Mouse (Mus musculus) layer of hippocampus, adult 18-20 months (tissue): ENCODE measurements around the gene Cyp26b1. TPM values are rescaled to one million over a fixed set of nuclear protein-coding genes. Genes with fewer than 3 reads are reported as not detected.
A peak's percentile ranks its signal among the peaks of the same experiment; 100 is the strongest.
"Not testable (repeated sequence)": the region's sequence is repeated elsewhere in the genome, so short reads cannot be mapped to it uniquely, and the experiment has no call there.

Experiments
- DNase-seq, 2 experiments: peaks; one replicate each; pipeline ENCODE4 v3.0.0; 2022; ENCODE audit warnings: low spot score in 2 of 2
- long read RNA-seq: library from polyadenylated mRNA; stranded (forward); transcript quantifications from one replicate; pipeline ENCODE4 v2.0.0, GENCODE M21; 2021
- total RNA-seq, 2 experiments: library from RNA; stranded (reverse); gene quantifications; 2 replicates each; pipeline ENCODE4 v1.2.3; 2021

Gene Cyp26b1
- 1 to 10 TPM; 7.2 to 7.8 TPM for total RNA-seq
- long read RNA-seq, partial matches to known transcripts, result 1 of 3 reads
- long read RNA-seq, other reads (novel, unspliced or antisense), result 2 of 3 reads

DNA sequence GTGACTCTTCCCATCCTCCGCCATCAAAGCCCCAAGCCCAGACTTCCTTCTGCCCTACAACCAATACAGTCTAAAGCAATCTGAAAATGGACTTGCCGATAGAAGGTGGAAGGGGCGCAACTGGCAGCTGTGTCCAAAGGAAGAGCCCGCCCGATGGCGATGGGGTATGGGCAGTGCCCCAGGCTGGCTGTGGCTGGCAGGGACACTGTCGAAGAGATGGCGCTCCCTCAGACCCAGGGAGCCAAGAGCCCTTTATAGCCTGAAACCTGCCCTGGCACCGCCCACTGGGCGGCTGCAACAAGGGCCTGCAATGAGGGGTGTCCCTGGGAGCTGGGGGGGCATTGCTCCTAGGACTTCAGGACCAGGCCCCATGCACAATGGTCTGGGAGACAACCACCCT lies at the start of gene Cyp26b1:
TSS of gene Cyp26b1 (minus strand) at position 216 of the 400 bp plus-strand sequence.
- no peak for DNase-seq

GRCm38 (mm10) chr6:84641062-84641431 lies 47.3 kb upstream of the Cyp26b1 start:
- DNase-seq, result no peak

GRCm38 (mm10) chr6:84640324-84641061 lies 46.8 kb upstream of the Cyp26b1 start:
- DNase-seq, result no peak

DNA sequence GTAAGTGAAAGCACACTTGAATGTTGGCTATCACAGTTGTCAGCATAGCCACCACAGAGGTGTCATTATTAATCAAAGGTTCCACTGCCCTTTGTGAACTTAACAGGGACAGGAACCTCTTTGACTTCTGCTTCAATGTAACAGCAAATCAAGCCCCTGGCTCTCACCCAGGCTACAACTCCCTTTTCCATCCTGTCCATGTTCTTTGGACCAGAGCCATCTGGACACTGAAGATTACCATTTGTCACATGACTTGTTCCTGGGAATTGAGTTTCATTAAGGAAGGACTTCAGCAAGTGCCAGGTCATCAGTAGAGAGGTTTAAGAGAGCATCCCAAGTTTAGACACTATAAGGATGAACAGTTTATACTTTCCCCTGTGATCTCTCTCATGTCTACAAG lies 44.5 kb upstream of the Cyp26b1 start:
- DNase-seq, result no peak

DNA sequence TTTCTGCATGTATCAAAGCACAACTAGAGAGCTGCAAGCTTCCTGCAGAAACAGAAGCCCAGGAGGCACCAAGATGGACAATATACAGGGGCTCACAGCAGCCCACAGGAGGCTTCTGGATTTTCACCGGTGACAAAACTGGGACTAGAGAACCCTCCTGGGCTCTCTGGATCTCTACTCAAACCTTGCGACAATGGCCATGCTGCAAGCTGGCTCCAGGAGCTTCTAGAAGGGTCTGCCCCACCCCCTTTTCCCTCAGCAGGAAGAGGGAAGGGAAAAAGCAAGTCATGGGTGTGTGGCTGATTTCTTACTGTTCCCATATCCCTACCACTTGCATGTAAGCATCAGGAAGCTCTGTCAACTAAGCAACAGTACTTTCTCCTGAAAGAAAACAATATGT lies 37.9 kb upstream of the Cyp26b1 start:
- no peak for DNase-seq

DNA sequence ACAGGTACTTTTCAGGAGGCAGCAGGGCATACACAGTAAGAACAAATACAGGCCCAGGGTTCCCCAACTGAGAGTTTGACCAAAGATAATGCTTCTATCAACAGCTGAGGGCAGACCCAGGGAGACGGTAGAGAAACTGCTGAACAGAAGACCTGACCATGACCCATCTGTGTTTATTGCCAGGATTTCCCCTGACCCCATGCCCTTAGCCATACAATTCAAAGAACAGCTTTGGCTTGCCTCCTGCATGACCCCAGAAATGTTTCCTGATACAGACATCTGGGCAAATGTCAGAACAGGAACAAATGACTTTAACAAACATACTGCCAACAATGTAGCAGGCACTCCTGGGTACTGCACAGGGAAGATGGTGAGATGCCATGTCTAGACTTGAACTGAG lies 36.6 kb upstream of the Cyp26b1 start:
- no peak for DNase-seq

DNA sequence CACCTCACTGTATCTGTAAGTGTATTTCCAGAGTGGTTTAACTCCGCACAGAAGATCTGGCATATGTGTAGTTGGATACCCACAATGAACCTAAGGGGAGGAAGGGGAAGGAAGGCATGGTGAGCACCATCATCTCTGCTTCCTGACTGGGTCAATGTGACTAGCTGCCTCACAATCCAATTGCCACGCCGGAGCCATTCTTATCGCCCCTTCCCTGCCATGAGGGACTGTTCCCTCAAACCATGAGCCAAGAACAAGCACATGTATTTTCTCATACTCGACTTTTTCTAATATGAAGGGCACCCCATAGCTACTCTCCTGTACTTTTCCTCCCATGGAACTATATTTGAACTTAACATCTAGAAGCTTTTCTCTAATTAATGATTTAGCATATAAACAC lies 35.1 kb upstream of the Cyp26b1 start:
- DNase-seq, result no peak

GRCm38 (mm10) chr6:84626398-84626797 lies 32.7 kb upstream of the Cyp26b1 start:
- DNase-seq, result no peak

DNA sequence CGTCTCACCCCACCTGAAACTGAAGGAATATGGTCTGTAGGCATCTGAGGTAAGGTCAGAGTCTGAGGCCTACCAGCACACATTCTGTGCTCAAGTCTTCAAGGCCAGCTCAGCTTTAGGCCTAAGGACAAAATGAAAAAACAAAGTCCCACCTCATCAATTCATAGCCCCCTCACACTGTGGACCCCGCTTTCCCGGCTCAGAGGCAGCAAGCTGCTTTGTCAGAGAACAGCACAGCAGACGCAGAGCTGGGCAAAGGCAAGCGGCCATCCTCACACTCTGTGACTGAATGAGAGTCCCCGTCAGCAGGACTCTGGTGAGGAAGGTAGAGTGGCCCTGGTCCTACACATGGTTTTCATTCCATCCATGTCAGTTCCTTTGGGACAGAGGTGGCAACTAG lies 25.5 kb upstream of the Cyp26b1 start:
- DNase-seq, result no peak

GRCm38 (mm10) chr6:84617051-84617450 lies 23.3 kb upstream of the Cyp26b1 start:
- DNase-seq, result no peak

GRCm38 (mm10) chr6:84616586-84616985 lies 22.9 kb upstream of the Cyp26b1 start:
- no peak for DNase-seq

GRCm38 (mm10) chr6:84613561-84613960 lies 19.9 kb upstream of the Cyp26b1 start:
- no peak for DNase-seq

GRCm38 (mm10) chr6:84601136-84601889 lies 7.6 kb upstream of the Cyp26b1 start:
- no peak for DNase-seq

GRCm38 (mm10) chr6:84599296-84599695 lies 5.6 kb upstream of the Cyp26b1 start:
- not testable (repeated sequence) for DNase-seq

DNA sequence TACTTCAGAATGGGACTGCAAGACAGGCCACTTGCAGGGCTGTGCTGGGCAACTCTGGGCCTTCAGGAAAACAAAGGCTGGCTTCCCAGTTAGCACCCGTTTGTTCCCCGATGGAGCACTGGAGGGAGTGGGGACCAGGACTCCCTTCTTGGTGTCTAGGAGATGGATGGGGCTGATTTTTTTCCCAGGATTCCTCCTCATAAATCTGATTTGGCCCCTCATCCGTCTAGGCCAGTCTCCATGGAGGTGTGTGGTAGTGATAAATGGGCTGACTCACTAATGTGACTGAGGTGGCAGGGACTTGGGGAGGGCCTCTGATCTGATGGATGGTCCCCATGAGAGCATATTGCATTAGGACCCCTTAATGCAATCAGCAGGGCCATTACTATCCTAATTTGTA lies 5.0 kb upstream of the Cyp26b1 start:
- no peak for DNase-seq

GRCm38 (mm10) chr6:84594626-84595025 lies 918 bp upstream of the Cyp26b1 start:
- DNase-seq, result no peak

DNA sequence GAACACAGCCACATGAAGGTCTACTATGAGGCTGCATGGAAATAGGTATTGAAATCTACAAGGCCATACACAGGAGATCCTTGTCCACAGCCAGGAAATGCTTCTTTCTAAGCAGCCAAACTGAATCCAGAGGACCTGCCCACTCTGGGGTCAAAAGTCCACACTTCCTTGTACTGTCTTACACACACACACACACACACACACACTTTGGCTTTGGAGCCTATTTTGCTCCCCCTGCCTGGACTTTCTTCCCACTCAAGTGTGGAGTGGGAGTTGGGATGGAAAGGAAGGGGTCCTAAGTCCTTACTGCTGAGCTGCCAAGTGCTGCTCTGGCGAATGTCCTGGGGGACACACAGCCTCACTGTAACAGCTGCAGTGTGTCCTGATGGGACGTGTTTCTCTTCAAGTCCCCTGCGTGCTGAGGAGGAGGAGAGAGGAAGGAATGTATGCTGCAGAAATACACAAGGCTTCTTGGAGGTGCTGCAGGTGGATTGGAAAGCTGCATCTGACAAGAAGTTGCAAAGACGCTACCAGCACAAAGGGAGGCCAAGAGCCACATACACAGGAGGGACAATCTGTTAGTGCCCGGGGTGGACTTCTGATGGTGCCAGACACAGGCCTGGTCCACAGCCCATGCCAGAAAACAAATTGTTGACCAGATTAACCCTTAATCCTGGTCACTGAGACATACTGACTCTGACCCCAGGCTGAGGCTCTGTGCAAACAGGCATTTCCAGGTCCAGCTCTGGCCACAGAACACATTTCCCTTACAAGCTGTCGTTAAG lies 2.6 kb downstream of the Cyp26b1 start:
- DNase-seq, result no peak

DNA sequence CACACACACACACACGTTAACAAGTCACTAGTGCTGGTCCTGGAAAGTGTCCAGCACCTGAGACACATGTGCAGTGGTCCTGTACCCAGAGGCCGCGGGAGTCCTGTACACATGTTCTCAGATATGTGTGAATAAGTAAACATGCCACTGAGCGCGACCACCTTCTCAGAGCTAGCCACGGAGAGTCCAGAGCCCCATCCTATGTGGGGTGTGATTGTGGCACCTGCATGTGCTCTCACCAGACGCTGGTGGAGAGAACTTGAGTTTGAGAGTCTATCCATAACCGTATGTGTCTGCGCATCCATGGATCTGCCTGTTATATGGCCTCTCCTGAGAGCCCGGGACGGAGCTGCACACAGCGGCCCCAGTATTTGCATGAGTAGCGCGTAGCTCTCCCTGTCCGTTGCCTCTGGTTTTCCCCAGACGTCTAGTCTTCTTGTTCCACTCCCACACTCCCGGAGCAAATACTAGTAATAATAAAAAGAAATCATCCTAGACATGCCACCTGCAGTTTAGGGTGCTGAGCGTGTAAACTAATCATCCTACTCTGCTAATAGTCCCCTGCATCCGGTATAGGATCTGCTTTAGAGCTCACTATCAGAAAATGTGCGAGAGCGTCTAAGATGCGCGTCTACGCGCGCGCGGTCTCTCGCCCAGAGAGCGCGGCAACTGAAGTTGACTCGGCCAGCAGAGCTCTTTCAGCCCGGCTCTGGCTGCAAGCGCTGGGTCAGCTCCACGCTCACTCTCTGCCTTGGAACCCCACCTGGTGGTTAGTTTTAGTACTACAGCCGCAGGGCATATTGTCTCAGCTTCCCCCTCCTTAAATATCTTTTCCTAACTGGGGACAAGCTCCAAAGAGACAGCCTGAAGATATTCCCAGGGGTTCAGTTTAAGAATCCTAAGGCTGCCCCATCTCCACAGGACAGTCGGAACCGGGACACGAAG lies 3.7 kb downstream of the Cyp26b1 start:
- DNase-seq, result peak; percentile 73 to 93

GRCm38 (mm10) chr6:84588895-84589652 lies 4.6 kb downstream of the Cyp26b1 start:
- no peak for DNase-seq
